Mouse (Mus musculus): ENCODE measurements around the gene Arfgef3. TPM values are rescaled to one million over a fixed set of nuclear protein-coding genes. Genes with fewer than 3 reads are reported as not detected.

Gene Arfgef3
- total and polyA plus RNA-seq, 3 experiments = 0.28 to 11.0 (median 0.50) TPM

DNA sequence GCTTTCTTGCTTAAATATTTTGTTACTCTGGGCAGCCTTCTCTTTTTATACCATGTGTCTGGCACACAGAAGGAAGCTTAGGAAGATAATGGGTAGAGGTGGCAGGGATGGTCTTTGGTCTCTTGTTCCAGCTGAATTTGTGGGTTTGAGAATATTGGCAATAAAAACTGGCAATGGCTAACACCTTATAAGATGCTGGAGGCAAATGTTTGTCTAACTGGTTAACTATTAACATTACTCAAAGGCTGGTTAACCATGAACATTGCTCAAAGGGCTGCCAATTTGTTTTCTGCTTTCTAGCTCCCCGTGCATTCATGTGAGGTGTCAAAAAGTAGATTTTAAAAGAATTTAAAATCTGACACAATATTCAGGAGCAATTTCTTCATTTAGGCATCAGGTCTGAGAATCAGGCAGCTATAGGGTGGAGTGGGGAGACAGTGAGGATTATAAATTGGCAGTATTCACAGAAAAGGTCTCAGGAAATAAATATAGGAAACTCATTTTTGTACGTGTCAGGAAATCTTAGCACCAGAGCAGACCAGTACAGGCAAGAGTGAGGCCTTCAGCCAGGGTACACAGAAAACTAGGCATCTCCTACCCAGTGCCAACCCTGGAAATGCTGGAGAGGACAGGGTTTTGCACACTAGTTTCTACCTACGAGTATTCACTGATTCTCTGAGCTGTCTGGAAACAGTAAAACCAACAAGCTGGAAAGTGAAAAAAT lies 62.9 kb downstream of the Arfgef3 start:
- in situ Hi-C loops (cut with MboI; ENCODE audit: low pct_ligation_motif_present, low pct_unique_long_range_greater_than_20kb, low sequenced_read_pairs) (no loop called here), dilution Hi-C loops (cut with MboI; ENCODE audit: extremely low pct_ligation_motif_present, extremely low pct_unique_long_range_greater_than_20kb, low sequenced_read_pairs) (no loop called here)
- H3K79me2 ChIP-seq (replicated peaks; ENCODE audit: control insufficient read depth, extremely low read depth, insufficient read depth, poor library complexity, severe bottlenecking) = no peaks in the 10 kb centered on the region
- peaks cover 0 to 11% of the 10 kb centered on the region in 2 experiments for H3K36me3 ChIP-seq (replicated peaks in 1 of 2; ENCODE audit: control insufficient read depth in 1 of 2, insufficient read depth in 1 of 2, low read length in 1 of 2)
- no peak overlapping the region for H3K9ac ChIP-seq (ENCODE audit: insufficient read depth, low read depth)
- H3K9me3 ChIP-seq (replicated peaks; ENCODE audit: low read length) = no peaks in the 10 kb centered on the region
- no peaks in the 10 kb centered on the region for H3K27me3 ChIP-seq (replicated peaks)
- no peak overlapping the region for H3K4me3 ChIP-seq (replicated peaks in 1 of 3; ENCODE audit: low read depth in 2 of 3, low read length in 2 of 3, poor library complexity in 1 of 3)
- H3K4me1 ChIP-seq (ENCODE audit: control insufficient read depth in 1 of 2, insufficient read depth in 2 of 2) = no peaks in the 10 kb centered on the region
- DNase-seq (ENCODE audit: extremely low read depth) = no peak
- H3K4me2 ChIP-seq (ENCODE audit: insufficient read depth, low read depth, poor library complexity, severe bottlenecking) = no peak overlapping the region
- TF ChIP-seq UBTF (IDR thresholded peaks at IDR 0.05; ENCODE audit: low read depth, low read length) = no peak
- TF ChIP-seq USF1 (IDR thresholded peaks at IDR 0.05; ENCODE audit: low read depth, low read length) = no peak
- no peak overlapping the region for H3K27ac ChIP-seq (ENCODE audit: insufficient read depth, low read depth)

DNA sequence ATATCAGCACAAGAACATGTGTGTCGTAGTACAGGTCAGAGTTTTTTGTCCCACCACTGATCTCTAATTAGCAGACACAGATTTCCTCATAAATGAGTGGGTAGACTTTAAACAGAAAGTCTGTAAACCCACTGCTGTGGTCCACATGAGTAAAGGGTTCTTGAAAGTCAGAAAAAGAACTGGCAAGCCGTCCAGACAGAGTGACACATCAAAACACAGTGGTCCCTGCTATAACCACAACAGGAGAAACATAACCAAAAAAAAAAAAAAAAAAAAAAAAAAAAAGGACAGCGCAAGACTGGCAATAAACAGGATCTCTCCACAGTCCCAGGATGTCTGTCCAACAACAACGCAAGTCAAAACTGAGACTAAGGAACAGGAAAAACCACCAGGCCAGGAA lies 64.9 kb downstream of the Arfgef3 start:
- peaks cover 0 to 26% of the 10 kb centered on the region in 2 experiments for H3K36me3 ChIP-seq (replicated peaks in 1 of 2; ENCODE audit: control insufficient read depth in 1 of 2, insufficient read depth in 1 of 2, low read length in 1 of 2)
- no peaks in the 10 kb centered on the region for H3K27me3 ChIP-seq (replicated peaks)
- H3K4me2 ChIP-seq (ENCODE audit: insufficient read depth, low read depth, poor library complexity, severe bottlenecking) = no peak overlapping the region
- H3K4me1 ChIP-seq (ENCODE audit: control insufficient read depth in 1 of 2, insufficient read depth in 2 of 2) = no peaks in the 10 kb centered on the region
- dilution Hi-C loops (cut with MboI; ENCODE audit: extremely low pct_ligation_motif_present, extremely low pct_unique_long_range_greater_than_20kb, low sequenced_read_pairs) = no loop called here
- H3K9me3 ChIP-seq (replicated peaks; ENCODE audit: low read length) = no peaks in the 10 kb centered on the region
- H3K79me2 ChIP-seq (replicated peaks; ENCODE audit: control insufficient read depth, extremely low read depth, insufficient read depth, poor library complexity, severe bottlenecking) = no peaks in the 10 kb centered on the region
- H3K9ac ChIP-seq (ENCODE audit: insufficient read depth, low read depth) = no peak overlapping the region
- no peak overlapping the region for H3K4me3 ChIP-seq (replicated peaks in 1 of 3; ENCODE audit: low read depth in 2 of 3, low read length in 2 of 3, poor library complexity in 1 of 3)
- DNase-seq (ENCODE audit: extremely low read depth) = no peak
- TF ChIP-seq ZMIZ1 (IDR thresholded peaks at IDR 0.05; ENCODE audit: low read depth, low read length) (no peak), MAX (IDR thresholded peaks at IDR 0.05; ENCODE audit: low read length) (no peak), ETS1 (conservative IDR thresholded peaks at IDR 0.05; ENCODE audit: low read depth, low read length) (no peak), SMC3 (IDR thresholded peaks at IDR 0.05; ENCODE audit: low read depth, low read length) (no peak), ELF1 (IDR thresholded peaks at IDR 0.05; ENCODE audit: low read depth, low read length) (no peak), MAFK (IDR thresholded peaks at IDR 0.05; ENCODE audit: insufficient replicate concordance, low read length) (no peak), JUN (IDR thresholded peaks at IDR 0.05; ENCODE audit: insufficient read depth, low read depth, low read length) (no peak)
- H3K27ac ChIP-seq (ENCODE audit: insufficient read depth, low read depth) = no peak overlapping the region
- in situ Hi-C loops (cut with MboI; ENCODE audit: low pct_ligation_motif_present, low pct_unique_long_range_greater_than_20kb, low sequenced_read_pairs) = no loop called here

DNA sequence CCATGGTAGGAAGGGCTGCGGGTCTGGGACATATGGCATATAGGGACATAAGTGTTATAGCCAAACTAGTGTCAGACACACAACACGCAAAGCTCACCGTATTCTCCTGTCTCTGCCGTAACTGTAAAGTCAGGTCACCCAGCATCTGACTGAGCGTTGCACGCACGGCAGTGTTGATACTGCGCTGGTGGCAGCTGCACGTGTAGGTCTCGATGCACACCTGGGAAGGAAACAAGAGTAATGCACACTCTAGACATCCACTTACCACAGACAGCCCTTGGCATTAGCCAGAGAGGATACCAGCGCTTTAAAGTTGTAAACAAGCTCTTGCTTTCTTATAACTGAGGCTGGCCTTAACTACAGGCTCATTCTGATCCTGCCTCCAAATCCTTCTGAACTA lies 79.0 kb downstream of the Arfgef3 start:
- dilution Hi-C loops (cut with MboI; ENCODE audit: extremely low pct_ligation_motif_present, extremely low pct_unique_long_range_greater_than_20kb, low sequenced_read_pairs) = no loop called here
- H3K36me3 ChIP-seq (replicated peaks in 1 of 2; ENCODE audit: control insufficient read depth in 1 of 2, insufficient read depth in 1 of 2, low read length in 1 of 2) = peaks cover 0 to 3% of the 10 kb centered on the region in 2 experiments
- no peaks in the 10 kb centered on the region for H3K79me2 ChIP-seq (replicated peaks; ENCODE audit: control insufficient read depth, extremely low read depth, insufficient read depth, poor library complexity, severe bottlenecking)
- H3K4me1 ChIP-seq (ENCODE audit: control insufficient read depth in 1 of 2, insufficient read depth in 2 of 2) = peaks cover 0 to 4% of the 10 kb centered on the region in 2 experiments; a peak in 1 of 4 replicates
- no peaks in the 10 kb centered on the region for H3K27me3 ChIP-seq (replicated peaks)
- DNase-seq (ENCODE audit: extremely low read depth) = no peak
- no peak for TF ChIP-seq HCFC1 (IDR thresholded peaks at IDR 0.05; ENCODE audit: low read depth, low read length)
- TF ChIP-seq PAX5 (IDR thresholded peaks at IDR 0.05; ENCODE audit: low read length) = no peak
- no peak for TF ChIP-seq EP300 (IDR thresholded peaks at IDR 0.05; ENCODE audit: low read length)
- TF ChIP-seq E2F4 (IDR thresholded peaks at IDR 0.05; ENCODE audit: insufficient replicate concordance, low read depth, low read length) = no peak
- no peak for TF ChIP-seq SIN3A (IDR thresholded peaks at IDR 0.05; ENCODE audit: low read length)
- no peak for TF ChIP-seq NRF1 (IDR thresholded peaks at IDR 0.05; ENCODE audit: low read depth, low read length)
- TF ChIP-seq MAZ (IDR thresholded peaks at IDR 0.05; ENCODE audit: low read depth, low read length) = no peak
- no peak for TF ChIP-seq NELFE (IDR thresholded peaks at IDR 0.05; ENCODE audit: low read depth, low read length)
- TF ChIP-seq KAT2A (IDR thresholded peaks at IDR 0.05; ENCODE audit: insufficient replicate concordance, low read length) = no peak
- no peak for TF ChIP-seq BHLHE40 (IDR thresholded peaks at IDR 0.05; ENCODE audit: low read depth, low read length)
- no peak for TF ChIP-seq CHD1 (IDR thresholded peaks at IDR 0.05; ENCODE audit: low read depth, low read length)
- no peak for TF ChIP-seq JUN (IDR thresholded peaks at IDR 0.05; ENCODE audit: insufficient read depth, low read depth, low read length)
- TF ChIP-seq ZKSCAN1 (IDR thresholded peaks at IDR 0.05; ENCODE audit: borderline replicate concordance, low read depth, low read length) = no peak
- TF ChIP-seq IRF4 (IDR thresholded peaks at IDR 0.05; ENCODE audit: low read depth, low read length) = no peak
- TF ChIP-seq ZC3H11A (IDR thresholded peaks at IDR 0.05; ENCODE audit: low read depth, low read length) = no peak
- no peak for TF ChIP-seq MEF2A (IDR thresholded peaks at IDR 0.05; ENCODE audit: borderline replicate concordance, low read depth, low read length)
- no peak for TF ChIP-seq ELF1 (IDR thresholded peaks at IDR 0.05; ENCODE audit: low read depth, low read length)
- no peak overlapping the region for H3K9ac ChIP-seq (ENCODE audit: insufficient read depth, low read depth)
- H3K27ac ChIP-seq (ENCODE audit: insufficient read depth, low read depth) = no peak overlapping the region
- no peaks in the 10 kb centered on the region for H3K9me3 ChIP-seq (replicated peaks; ENCODE audit: low read length)
- in situ Hi-C loops (cut with MboI; ENCODE audit: low pct_ligation_motif_present, low pct_unique_long_range_greater_than_20kb, low sequenced_read_pairs) = no loop called here
- H3K4me3 ChIP-seq (replicated peaks in 1 of 3; ENCODE audit: low read depth in 2 of 3, low read length in 2 of 3, poor library complexity in 1 of 3) = no peak overlapping the region
- no peak overlapping the region for H3K4me2 ChIP-seq (ENCODE audit: insufficient read depth, low read depth, poor library complexity, severe bottlenecking)

Data from CH12.LX (cell line).